Mouse (Mus musculus) stomach, embryonic 14.5 days (tissue): ENCODE measurements around the gene Sec22a. TPM values are rescaled to one million over a fixed set of nuclear protein-coding genes. Genes with fewer than 3 reads are reported as not detected.

Experiments used
- ATAC-seq: fragments of 200-750 bp; cut with Nextera tagmentation; 2 replicates; pipeline ENCODE4 v1.8.0; 2017; ENCODE audit warnings: low read depth, moderate TSS enrichment; ENCODE audit not compliant: insufficient number of reproducible peaks, insufficient read depth, low FRiP score
- H3K27ac ChIP-seq: fragments of 300-500 bp; sonication (generic); 2 replicates; pipeline ENCODE4 v1.5.1; 2014; ENCODE audit warnings: mild to moderate bottlenecking, low read length, moderate library complexity, mixed read lengths
- H3K27me3 ChIP-seq: fragments of 300-500 bp; sonication (generic); 2 replicates; pipeline ENCODE4 v1.6.1; 2014; ENCODE audit warnings: low read length, control low read depth, mixed read lengths; ENCODE audit not compliant: control insufficient read depth, insufficient read depth
- H3K36me3 ChIP-seq: fragments of 300-500 bp; sonication (generic); 2 replicates; pipeline ENCODE4 v1.6.1; 2014; ENCODE audit warnings: mild to moderate bottlenecking, control low read depth, low read length, moderate library complexity, mixed read lengths; ENCODE audit not compliant: control insufficient read depth, insufficient read depth
- H3K4me1 ChIP-seq: fragments of 300-500 bp; sonication (generic); 2 replicates; pipeline ENCODE4 v1.6.1; 2014; ENCODE audit warnings: low read length, control low read depth, mixed read lengths; ENCODE audit not compliant: control insufficient read depth, insufficient read depth
- H3K4me2 ChIP-seq: fragments of 300-500 bp; sonication (generic); replicated peaks from 2 replicates; pipeline ENCODE4 v1.6.1; 2014; ENCODE audit warnings: low read depth, low read length, control low read depth
- H3K4me3 ChIP-seq: fragments of 300-500 bp; sonication (generic); 2 replicates; pipeline ENCODE4 v1.5.1; 2014; ENCODE audit warnings: low read depth, low read length, control low read depth
- H3K9ac ChIP-seq: fragments of 300-500 bp; sonication (generic); replicated peaks from 2 replicates; pipeline ENCODE4 v1.6.1; 2014; ENCODE audit warnings: low read depth, mild to moderate bottlenecking, control low read depth, low read length, moderate library complexity, mixed read lengths
- H3K9me3 ChIP-seq: fragments of 300-500 bp; sonication (generic); 2 replicates; pipeline ENCODE4 v1.6.1; 2016; ENCODE audit warnings: low read depth, low read length, control low read depth; ENCODE audit not compliant: control insufficient read depth
- WGBS: fragments of 180-500 bp; shearing (Covaris S2); extraction: QIAGEN DNeasy Blood & Tissue Kit; methylation state at CpG from one replicate; pipeline ENCODE4 v1.1.7; 2014; 5-methylcytosine and 5-hydroxymethylcytosine counted together
- polyA plus RNA-seq: library from polyadenylated mRNA; unstranded; fragments of >200 nt; fragmentation: Nextera tagmentation; extraction: Ambion mirVana; gene quantifications from 2 replicates; pipeline ENCODE4 v1.2.1, GENCODE M21; 2014

Sec22a gene
- polyA plus RNA-seq, 1 experiment from 2014 or later = 56.8 TPM

DNA sequence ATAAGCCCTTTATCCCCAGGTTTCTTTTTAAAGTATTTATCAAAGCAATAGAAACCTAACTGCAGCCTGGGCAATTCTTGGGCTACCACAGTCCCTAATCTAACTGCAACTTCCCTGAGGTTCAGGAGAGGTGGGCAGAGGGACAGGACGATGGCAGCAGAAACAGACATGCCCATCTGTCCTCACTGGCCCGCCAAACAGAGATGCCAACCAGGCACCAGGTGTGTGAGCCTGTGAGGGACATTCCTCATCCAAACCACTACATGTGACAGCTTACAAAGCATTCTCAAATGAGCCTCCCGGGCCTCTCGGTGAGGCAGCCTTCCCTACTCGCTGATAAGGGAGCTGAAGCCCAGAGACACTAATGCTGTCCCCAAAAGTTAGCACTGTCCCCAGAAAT is 76.5 kb downstream of the Sec22a start:
- no peak overlapping the region for H3K9ac ChIP-seq
- H3K4me1 ChIP-seq = no peaks in the 10 kb centered on the region
- H3K27ac ChIP-seq = no peak overlapping the region
- WGBS = 87% methylated on average over 5 of the region's 5 CpGs
- ATAC-seq = no peak
- H3K4me2 ChIP-seq = no peak overlapping the region
- no peak overlapping the region for H3K4me3 ChIP-seq
- H3K27me3 ChIP-seq = no peaks in the 10 kb centered on the region
- H3K36me3 ChIP-seq = no peaks in the 10 kb centered on the region
- H3K9me3 ChIP-seq = no peaks in the 10 kb centered on the region

DNA sequence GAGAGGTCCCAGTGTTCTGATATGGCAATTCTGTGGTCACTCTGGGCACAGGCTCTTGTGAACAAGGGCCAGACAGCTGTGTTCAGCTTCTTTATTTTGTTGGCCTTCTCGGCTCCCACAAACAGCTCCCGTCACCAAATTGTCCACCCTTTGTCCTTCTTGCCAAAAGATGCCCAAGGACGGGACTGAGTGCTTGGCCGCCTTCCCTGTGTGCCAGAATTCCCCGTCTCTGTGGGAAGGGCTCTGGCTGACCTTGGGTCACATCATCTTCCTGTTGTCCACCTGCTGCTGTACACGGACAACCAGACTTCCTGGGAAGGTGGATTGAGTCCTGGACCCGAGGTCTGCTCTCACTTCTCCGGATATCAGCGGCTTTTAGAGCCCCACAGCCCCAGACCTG is 77.9 kb downstream of the Sec22a start:
- H3K36me3 ChIP-seq = no peaks in the 10 kb centered on the region
- no peak overlapping the region for H3K27ac ChIP-seq
- no peak overlapping the region for H3K9ac ChIP-seq
- no peaks in the 10 kb centered on the region for H3K9me3 ChIP-seq
- H3K4me3 ChIP-seq = no peak overlapping the region
- no peaks in the 10 kb centered on the region for H3K4me1 ChIP-seq
- no peaks in the 10 kb centered on the region for H3K27me3 ChIP-seq
- H3K4me2 ChIP-seq = no peak overlapping the region
- ATAC-seq = no peak
- 78% methylated on average over 9 of the region's 9 CpGs for WGBS

DNA sequence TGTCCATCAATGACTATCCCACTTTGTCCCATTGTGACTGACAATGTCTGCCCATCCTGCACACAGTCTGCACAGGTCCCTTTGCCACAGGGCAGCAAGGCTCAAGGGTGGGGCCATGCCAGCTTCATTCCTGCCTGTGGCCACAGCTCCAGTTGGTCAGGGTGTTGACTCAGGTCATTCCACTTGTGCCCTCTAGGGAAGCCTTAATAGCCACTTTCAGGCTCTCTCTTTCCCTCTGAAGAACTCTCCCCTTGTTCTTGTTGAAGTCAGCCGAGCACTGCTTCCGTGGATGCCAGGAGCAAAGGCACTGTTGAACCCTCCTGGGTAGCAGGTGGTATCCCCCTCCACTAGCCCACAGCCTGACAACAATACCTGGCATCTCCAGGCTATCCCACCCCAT is 81.3 kb downstream of the Sec22a start:
- H3K4me2 ChIP-seq = no peak overlapping the region
- no peaks in the 10 kb centered on the region for H3K4me1 ChIP-seq
- H3K27me3 ChIP-seq = no peaks in the 10 kb centered on the region
- 89% methylated on average over 2 of the region's 2 CpGs for WGBS
- no peak for ATAC-seq
- no peaks in the 10 kb centered on the region for H3K36me3 ChIP-seq
- H3K9me3 ChIP-seq = no peaks in the 10 kb centered on the region
- no peak overlapping the region for H3K27ac ChIP-seq
- H3K9ac ChIP-seq = no peak overlapping the region
- no peak overlapping the region for H3K4me3 ChIP-seq

DNA sequence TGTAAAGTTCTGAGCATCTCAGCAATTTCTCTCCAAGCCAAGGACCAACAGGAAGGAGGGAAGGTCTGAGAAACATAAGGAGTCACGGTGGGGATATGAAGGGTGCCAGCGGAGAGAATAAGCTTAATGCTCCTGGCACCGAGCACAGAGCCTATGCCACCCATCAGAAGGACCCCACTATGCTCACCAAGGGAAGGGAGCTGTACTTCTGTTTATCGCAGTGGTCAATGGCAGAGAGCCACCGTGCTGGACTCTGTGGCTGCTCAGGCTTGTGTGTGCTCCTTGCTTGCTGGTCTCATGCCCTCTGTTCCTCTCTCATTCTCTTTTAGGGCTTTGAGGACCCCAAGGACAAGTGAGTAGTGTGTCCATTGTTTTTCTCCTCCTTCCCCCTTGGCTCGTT is 85.6 kb downstream of the Sec22a start:
- H3K4me3 ChIP-seq = no peak overlapping the region
- no peaks in the 10 kb centered on the region for H3K9me3 ChIP-seq
- H3K9ac ChIP-seq = no peak overlapping the region
- WGBS = 90% methylated on average over 6 of the region's 6 CpGs
- H3K27me3 ChIP-seq = no peaks in the 10 kb centered on the region
- no peak overlapping the region for H3K4me2 ChIP-seq
- no peak for ATAC-seq
- H3K27ac ChIP-seq = no peak overlapping the region
- no peaks in the 10 kb centered on the region for H3K36me3 ChIP-seq
- H3K4me1 ChIP-seq = no peaks in the 10 kb centered on the region

DNA sequence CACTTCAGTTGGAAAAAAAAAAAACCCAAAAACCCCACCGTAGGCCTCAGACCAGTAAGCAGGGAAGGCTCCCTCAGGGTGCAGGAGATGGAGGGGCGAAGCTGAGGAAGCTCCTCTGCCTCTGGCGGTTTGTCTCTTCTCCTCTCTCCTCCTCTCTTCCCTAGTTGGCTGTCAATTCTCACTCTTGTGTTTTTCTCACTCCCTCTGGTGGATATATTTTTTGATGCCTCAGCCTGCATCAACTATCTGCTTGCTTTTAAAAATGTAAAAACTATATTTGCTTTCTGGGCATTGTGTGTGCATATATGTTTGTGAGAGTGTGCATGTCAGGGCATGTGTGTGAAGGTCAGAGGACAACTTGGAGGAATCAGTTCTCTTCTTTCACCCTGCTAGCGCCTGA is 91.3 kb downstream of the Sec22a start:
- no peak overlapping the region for H3K4me3 ChIP-seq
- H3K9me3 ChIP-seq = no peaks in the 10 kb centered on the region
- no peak for ATAC-seq
- no peak overlapping the region for H3K9ac ChIP-seq
- H3K27ac ChIP-seq = no peak overlapping the region
- H3K4me2 ChIP-seq = no peak overlapping the region
- no peaks in the 10 kb centered on the region for H3K4me1 ChIP-seq
- WGBS = 52% methylated on average over 4 of the region's 4 CpGs
- H3K27me3 ChIP-seq = no peaks in the 10 kb centered on the region
- no peaks in the 10 kb centered on the region for H3K36me3 ChIP-seq

DNA sequence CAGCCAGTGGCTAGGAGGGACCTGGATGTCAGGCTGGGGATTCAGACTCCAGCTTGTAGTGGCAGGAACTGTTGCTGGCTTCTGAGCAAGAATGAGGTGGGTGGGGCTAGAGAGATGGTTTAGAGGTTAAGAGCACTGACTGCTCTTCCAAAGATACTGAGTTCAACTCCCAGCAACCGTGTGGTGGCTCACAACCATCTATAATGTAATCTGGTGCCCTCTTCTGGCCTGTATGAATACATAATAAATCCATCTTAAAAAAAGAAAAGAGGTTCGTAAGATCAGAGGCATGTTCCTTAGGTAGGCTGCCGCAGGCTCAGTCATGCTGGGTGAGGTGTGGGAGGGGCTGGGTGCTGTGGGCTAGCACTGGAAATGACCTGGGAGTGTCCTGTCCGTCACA is 92.1 kb downstream of the Sec22a start:
- whole genome bisulfite sequencing = 48% methylated on average over 4 of the region's 4 CpGs
- H3K4me2 ChIP-seq = no peak overlapping the region
- no peak overlapping the region for H3K9ac ChIP-seq
- H3K9me3 ChIP-seq = no peaks in the 10 kb centered on the region
- no peak overlapping the region for H3K4me3 ChIP-seq
- no peaks in the 10 kb centered on the region for H3K27me3 ChIP-seq
- H3K27ac ChIP-seq = no peak overlapping the region
- no peaks in the 10 kb centered on the region for H3K4me1 ChIP-seq
- no peaks in the 10 kb centered on the region for H3K36me3 ChIP-seq
- ATAC-seq = no peak

DNA sequence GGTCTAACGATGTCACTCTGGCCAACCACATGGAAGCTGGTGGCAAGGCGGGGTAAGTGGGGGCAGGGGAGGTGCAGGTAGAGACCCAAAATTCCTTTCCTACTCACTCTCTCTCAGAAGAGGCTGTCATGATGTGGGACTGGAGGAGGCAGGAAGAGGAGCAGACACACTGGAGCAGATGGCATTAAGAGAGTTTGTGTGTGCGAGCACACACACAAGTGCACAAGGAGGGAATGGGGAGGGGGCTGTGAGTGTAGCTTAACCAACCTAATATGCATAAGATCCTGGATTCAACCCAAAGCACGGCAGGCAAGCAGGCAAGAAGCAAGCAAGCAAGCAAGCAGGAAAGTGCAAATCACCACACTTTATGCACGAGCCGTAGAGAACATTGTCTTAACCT is 92.8 kb downstream of the Sec22a start:
- ATAC-seq = no peak
- Histone ChIP-seq H3K27me3 (no peaks in the 10 kb centered on the region), H3K9ac (no peak overlapping the region), H3K4me3 (no peak overlapping the region), H3K27ac (no peak overlapping the region), H3K9me3 (no peaks in the 10 kb centered on the region), H3K4me2 (no peak overlapping the region), H3K36me3 (no peaks in the 10 kb centered on the region), H3K4me1 (no peaks in the 10 kb centered on the region)
- 77% methylated on average over 6 of the region's 6 CpGs for WGBS

DNA sequence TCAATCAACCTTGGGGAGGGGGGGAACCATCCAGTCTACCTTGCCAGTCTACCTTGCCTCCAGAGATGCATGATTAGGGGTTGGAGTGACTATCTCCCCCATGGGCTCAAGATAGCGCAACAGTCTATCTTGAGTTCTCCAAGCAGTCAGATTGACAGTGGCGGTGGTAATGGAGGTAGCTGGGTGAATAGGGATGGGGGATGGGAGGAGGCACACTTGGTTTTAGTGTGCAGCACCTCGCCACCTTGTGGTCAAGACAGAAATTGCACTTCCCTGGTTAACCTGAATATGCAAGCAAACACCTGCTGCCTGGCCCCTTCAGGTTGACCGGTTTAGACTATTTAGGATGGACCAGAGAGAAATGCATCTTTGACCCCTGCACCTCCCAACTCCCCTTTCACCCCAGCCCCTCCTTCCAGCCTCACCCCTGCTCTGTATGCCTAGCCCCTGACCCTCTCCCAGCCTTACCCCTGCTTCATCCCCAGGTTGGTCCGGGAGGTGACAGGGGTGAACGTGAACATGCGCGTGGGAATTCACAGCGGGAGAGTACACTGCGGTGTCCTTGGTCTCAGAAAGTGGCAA is 93.3 kb downstream of the Sec22a start:
- no peaks in the 10 kb centered on the region for H3K4me1 ChIP-seq
- no peak overlapping the region for H3K27ac ChIP-seq
- 41% methylated on average over 10 of the region's 10 CpGs for WGBS
- H3K9ac ChIP-seq = no peak overlapping the region
- no peak for ATAC-seq
- no peak overlapping the region for H3K4me3 ChIP-seq
- no peaks in the 10 kb centered on the region for H3K27me3 ChIP-seq
- no peaks in the 10 kb centered on the region for H3K9me3 ChIP-seq
- H3K36me3 ChIP-seq = no peaks in the 10 kb centered on the region
- H3K4me2 ChIP-seq = no peak overlapping the region
